Mouse (Mus musculus) heart, postnatal 0 days (tissue): ENCODE measurements around the gene Brox. TPM values are rescaled to one million over a fixed set of nuclear protein-coding genes. Genes with fewer than 3 reads are reported as not detected.

Experiments
- ATAC-seq: fragments of 200-750 bp; cut with Nextera tagmentation; 2 replicates; pipeline ENCODE4 v1.8.0; 2017; ENCODE audit warnings: low read depth, moderate number of reproducible peaks, moderate library complexity; ENCODE audit not compliant: insufficient read depth
- DNase-seq: peaks from one replicate; pipeline ENCODE4 v3.0.0-alpha.2; 2016; ENCODE audit warnings: low spot score
- H3K27ac ChIP-seq: fragments of 300-500 bp; sonication (generic); 2 replicates; pipeline ENCODE4 v1.5.1; 2014; ENCODE audit warnings: low read depth, mild to moderate bottlenecking
- H3K27me3 ChIP-seq: fragments of 300-500 bp; sonication (generic); 2 replicates; pipeline ENCODE4 v1.6.1; 2014; ENCODE audit warnings: low read length, mixed read lengths; ENCODE audit not compliant: control insufficient read depth, insufficient read depth
- H3K36me3 ChIP-seq: fragments of 300-500 bp; sonication (generic); replicated peaks from 2 replicates; pipeline ENCODE4 v1.6.1; 2014; ENCODE audit warnings: low read length, mixed read lengths; ENCODE audit not compliant: control insufficient read depth, insufficient read depth
- H3K4me1 ChIP-seq: fragments of 300-500 bp; sonication (generic); 2 replicates; pipeline ENCODE4 v1.6.1; 2014; ENCODE audit warnings: antibody characterized with exemption; ENCODE audit not compliant: control insufficient read depth, insufficient read depth
- H3K4me2 ChIP-seq: fragments of 300-500 bp; sonication (generic); 2 replicates; pipeline ENCODE4 v1.6.1; 2014; ENCODE audit warnings: low read depth, mild to moderate bottlenecking, low read length, moderate library complexity
- H3K4me3 ChIP-seq: fragments of 300-500 bp; sonication (generic); 2 replicates; pipeline ENCODE4 v1.5.1; 2014; ENCODE audit warnings: low read depth, low read length
- H3K9ac ChIP-seq: fragments of 300-500 bp; sonication (generic); replicated peaks from 2 replicates; pipeline ENCODE4 v1.6.1; 2014; ENCODE audit warnings: low read depth, low read length, mixed read lengths
- H3K9me3 ChIP-seq: fragments of 300-500 bp; sonication (generic); replicated peaks from 2 replicates; pipeline ENCODE4 v1.6.1; 2016; ENCODE audit warnings: low read length; ENCODE audit not compliant: control insufficient read depth
- CTCF ChIP-seq: IDR thresholded peaks from 2 replicates; pipeline ENCODE4 v1.5.1; 2016; ENCODE audit warnings: antibody characterized with exemption, control low read depth, low read depth
- EP300 ChIP-seq: IDR thresholded peaks from 2 replicates; pipeline ENCODE4 v1.6.1; 2016; ENCODE audit warnings: antibody characterized with exemption, low read depth
- WGBS: fragments of 180-500 bp; shearing (Covaris S2); extraction: QIAGEN DNeasy Blood & Tissue Kit; methylation state at CpG from one replicate; pipeline ENCODE4 v1.1.7; 2014; 5-methylcytosine and 5-hydroxymethylcytosine counted together
- polyA plus RNA-seq: library from polyadenylated mRNA; unstranded; fragments of >200 nt; fragmentation: Nextera tagmentation; extraction: Ambion mirVana; gene quantifications from 2 replicates; pipeline ENCODE4 v1.2.1, GENCODE M21; 2015
- total RNA-seq: library from RNA; depleted of rRNA; stranded (reverse); fragments of >200 nt; gene quantifications from 2 replicates; pipeline ENCODE4 v1.2.3, GENCODE M21; 2014; ENCODE audit warnings: low replicate concordance; rRNA removed

The Brox gene
- total and polyA plus RNA-seq, 2 experiments from 2014 or later = 38.3 to 43.9 TPM

DNA sequence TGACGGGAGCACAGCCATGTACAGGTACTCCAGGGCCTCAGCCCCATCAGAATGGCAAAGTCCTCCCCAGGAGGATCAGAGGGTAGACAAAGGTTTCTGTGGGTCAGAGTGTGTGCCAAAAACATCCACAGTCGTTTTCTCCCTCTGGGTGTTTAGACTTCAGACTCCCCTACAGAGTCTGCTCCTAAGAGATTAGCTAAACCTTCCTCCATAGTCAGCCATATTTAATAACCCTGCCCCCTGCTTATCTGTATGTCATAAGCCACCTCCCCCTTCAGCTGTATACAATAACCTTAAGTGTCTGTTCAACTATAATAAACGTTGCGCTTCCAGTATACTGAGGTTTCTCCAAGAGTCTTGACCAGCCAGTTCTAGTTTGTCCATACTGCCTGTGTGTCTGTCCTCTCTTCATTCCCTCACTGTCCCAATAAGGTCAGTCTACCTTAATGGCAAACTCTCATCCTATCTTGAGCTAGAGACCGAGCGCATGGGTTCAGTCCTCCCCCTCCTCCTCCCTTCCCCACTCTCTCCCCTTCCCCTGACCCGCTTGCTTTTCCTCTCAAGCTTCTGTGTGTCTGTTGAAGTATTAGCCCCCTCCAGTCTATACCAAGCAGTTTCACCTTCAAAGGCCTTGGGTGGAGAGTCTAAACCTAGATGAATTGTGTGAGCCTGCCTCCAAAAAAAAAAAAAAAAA, 63.9 kb downstream of the Brox start:
- WGBS = 79% methylated on average over 7 of the region's 7 CpGs
- H3K36me3 ChIP-seq = no peaks in the 10 kb centered on the region
- no peak overlapping the region for H3K4me2 ChIP-seq
- no peak overlapping the region for H3K9ac ChIP-seq
- no peak for TF ChIP-seq CTCF
- no peak for TF ChIP-seq EP300
- H3K4me1 ChIP-seq = no peaks in the 10 kb centered on the region
- no peak overlapping the region for H3K27ac ChIP-seq
- H3K9me3 ChIP-seq = no peaks in the 10 kb centered on the region
- ATAC-seq = no peak
- H3K27me3 ChIP-seq = no peaks in the 10 kb centered on the region
- no peak overlapping the region for H3K4me3 ChIP-seq
- DNase-seq = no peak

DNA sequence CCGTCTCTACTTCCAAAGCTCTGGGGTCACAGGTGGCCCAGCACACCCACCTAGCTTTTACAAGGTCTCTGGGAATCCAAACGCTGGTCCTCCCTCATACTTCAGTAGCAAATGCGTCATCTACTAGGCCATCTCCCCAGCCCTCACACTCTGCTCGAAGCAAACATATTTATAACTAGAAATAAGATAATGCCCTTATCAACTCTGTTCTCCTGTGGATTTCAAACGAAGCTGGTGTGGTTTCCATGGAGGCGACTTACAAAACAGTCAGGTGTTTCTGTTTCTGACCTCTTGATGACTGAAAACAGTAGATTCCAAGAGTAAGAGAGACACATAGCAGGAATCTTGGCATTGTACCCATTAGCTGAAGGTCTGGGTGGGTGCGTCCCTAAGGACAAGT, 69.6 kb downstream of the Brox start:
- no peak overlapping the region for H3K27ac ChIP-seq
- H3K4me1 ChIP-seq = no peaks in the 10 kb centered on the region
- no peaks in the 10 kb centered on the region for H3K27me3 ChIP-seq
- ATAC-seq (no peak), DNase-seq (no peak)
- no peak overlapping the region for H3K4me3 ChIP-seq
- H3K36me3 ChIP-seq = no peaks in the 10 kb centered on the region
- no peak overlapping the region for H3K4me2 ChIP-seq
- no peak overlapping the region for H3K9ac ChIP-seq
- TF ChIP-seq EP300 (no peak), CTCF (no peak)
- H3K9me3 ChIP-seq = no peaks in the 10 kb centered on the region
- WGBS = 49% methylated on average over 7 of the region's 7 CpGs

Other genes with a start within 250 kb of the Brox start
- 8.1 and 11.9 TPM in 2 replicates for gene Disp1, start 75.7 kb downstream of the Brox start, total RNA-seq
- 5.8 and 6.0 TPM in 2 replicates for gene Disp1, start 75.7 kb downstream of the Brox start, polyA plus RNA-seq
- gene Aida, start 679 bp downstream of the Brox start, total RNA-seq = 15.0 and 26.8 TPM in 2 replicates
- 19.6 and 20.9 TPM in 2 replicates for gene Aida, start 679 bp downstream of the Brox start, polyA plus RNA-seq
- gene Mia3, start 72.3 kb upstream of the Brox start, total RNA-seq = 55.1 and 168 TPM in 2 replicates
- gene Mia3, start 72.3 kb upstream of the Brox start, polyA plus RNA-seq = 41.3 and 46.0 TPM in 2 replicates
- gene Taf1a, start 91.7 kb upstream of the Brox start, total RNA-seq = 0.11 and 7.4 TPM in 2 replicates
- 8.5 and 9.2 TPM in 2 replicates for gene Taf1a, start 91.7 kb upstream of the Brox start, polyA plus RNA-seq
- not detected in 2 replicates for gene Hhipl2, start 120.9 kb upstream of the Brox start, total RNA-seq
- 0.04 TPM in 1 of 2 replicates, not detected in the other for gene Hhipl2, start 120.9 kb upstream of the Brox start, polyA plus RNA-seq